Comparison of ENCODE assay signal across 10 mouse cellular contexts in genomic region chr9:109122553-109123085, GRCm38 (mm10). TPM values are rescaled to one million over a fixed set of nuclear protein-coding genes. Genes with fewer than 3 reads are reported as not detected.
DNase-seq lines count a peak whose midpoint lies in the region; ATAC-seq and TF ChIP-seq lines count a peak whose summit lies in the region.
"Had no signal": no experiment of that assay in that cellular context is flagged by ENCODE, and none has a peak within 500 bp of the region (broad histone marks: within the 10 kb centered on the region; RNA-seq: fewer than 3 reads in every experiment).

No protein-coding gene starts in this region.

- H3K27me3 ChIP-seq in forebrain, embryonic 11.5 days (ENCODE audit: control insufficient read depth, insufficient read depth, low read length), result no peaks in the 10 kb centered on the region
- H3K27me3 ChIP-seq in forebrain, embryonic 13.5 days, result no peaks in the 10 kb centered on the region
- H3K27me3 ChIP-seq in liver, embryonic 14.5 days (ENCODE audit: control insufficient read depth, insufficient read depth, low read length), result no peaks in the 10 kb centered on the region
- H3K27me3 ChIP-seq in liver, embryonic 11.5 days (replicated peaks; ENCODE audit: control insufficient read depth, insufficient read depth, low read length), result no peaks in the 10 kb centered on the region
- H3K27me3 ChIP-seq: heart, embryonic 13.5 days had no signal

- H3K27ac ChIP-seq in forebrain, embryonic 11.5 days (ENCODE audit: low read depth, low read length), result no peak overlapping the region
- H3K27ac ChIP-seq in forebrain, embryonic 13.5 days, result no peak overlapping the region
- no peak overlapping the region for H3K27ac ChIP-seq in liver, embryonic 14.5 days
- H3K27ac ChIP-seq in liver, embryonic 11.5 days (ENCODE audit: low read depth, low read length), result no peak overlapping the region
- H3K27ac ChIP-seq: heart, embryonic 13.5 days had no signal

- H3K9ac ChIP-seq in forebrain, embryonic 11.5 days (ENCODE audit: low read length), result no peak overlapping the region
- no peak overlapping the region for H3K9ac ChIP-seq in forebrain, embryonic 13.5 days
- no peak overlapping the region for H3K9ac ChIP-seq in liver, embryonic 14.5 days (replicated peaks)
- H3K9ac ChIP-seq in liver, embryonic 11.5 days (ENCODE audit: low read depth, low read length), result no peak overlapping the region
- H3K9ac ChIP-seq: heart, embryonic 13.5 days had no signal

- peak; percentile 52 for DNase-seq in forebrain, embryonic 11.5 days (ENCODE audit: low spot score)
- no peak for DNase-seq in liver, embryonic 14.5 days (ENCODE audit: low read depth in 3 of 3, low spot score in 3 of 3)
- DNase-seq in liver, embryonic 11.5 days (ENCODE audit: low spot score), result no peak
- DNase-seq in c-Kit-positive CD71-positive TER-119-positive erythroid progenitor cells, embryonic 14.5 days (ENCODE audit: low spot score), result peak; percentile 13
- DNase-seq in kidney, postnatal 4 days, result peak; percentile 36 to 65
- DNase-seq in retina, postnatal 1 day, result peak; percentile 66
- no peak for DNase-seq in gastrocnemius, postnatal 25 days

- no peak; the same call in 1 of the 2 replicates for ATAC-seq in forebrain, embryonic 11.5 days (replicated peaks; ENCODE audit: low FRiP score)
- no peak for ATAC-seq in forebrain, embryonic 13.5 days
- no peak for ATAC-seq in liver, embryonic 14.5 days (ENCODE audit: insufficient read depth)
- ATAC-seq in liver, embryonic 11.5 days (replicated peaks; ENCODE audit: low FRiP score), result no peak

- H3K9me3 ChIP-seq in forebrain, embryonic 11.5 days (ENCODE audit: control insufficient read depth, low read length), result no peaks in the 10 kb centered on the region
- H3K9me3 ChIP-seq in forebrain, embryonic 13.5 days (replicated peaks), result no peaks in the 10 kb centered on the region
- H3K9me3 ChIP-seq in liver, embryonic 14.5 days (ENCODE audit: control insufficient read depth, low read length), result no peaks in the 10 kb centered on the region
- H3K9me3 ChIP-seq in liver, embryonic 11.5 days (ENCODE audit: control insufficient read depth, low read length), result no peaks in the 10 kb centered on the region
- H3K9me3 ChIP-seq: heart, embryonic 13.5 days had no signal

- 48% methylated on average over 2 of the region's 2 CpGs for WGBS in forebrain, embryonic 11.5 days
- 42% methylated on average over 2 of the region's 2 CpGs for WGBS in forebrain, embryonic 13.5 days
- WGBS in liver, embryonic 14.5 days (ENCODE audit: insufficient replicate concordance), result 43% methylated on average over 2 of the region's 2 CpGs
- 43% methylated on average over 2 of the region's 2 CpGs for WGBS in liver, embryonic 11.5 days

- TF ChIP-seq EP300 in liver, embryonic 14.5 days (IDR thresholded peaks at IDR 0.05; ENCODE audit: low read depth), result no peak

- TF ChIP-seq CTCF in liver, embryonic 14.5 days (IDR thresholded peaks at IDR 0.05; ENCODE audit: low read depth), result peak; percentile 55; the same call in 1 of the 2 replicates

- peaks cover 10% of the 10 kb centered on the region; the same call in 1 of the 2 replicates for H3K36me3 ChIP-seq in forebrain, embryonic 11.5 days (ENCODE audit: control insufficient read depth, insufficient read depth, low read length)
- H3K36me3 ChIP-seq in forebrain, embryonic 13.5 days (ENCODE audit: poor library complexity, severe bottlenecking), result peaks cover 33% of the 10 kb centered on the region
- no peaks in the 10 kb centered on the region for H3K36me3 ChIP-seq in liver, embryonic 14.5 days (replicated peaks; ENCODE audit: control insufficient read depth, insufficient read depth, low read depth)
- no peaks in the 10 kb centered on the region for H3K36me3 ChIP-seq in liver, embryonic 11.5 days (ENCODE audit: control insufficient read depth, insufficient read depth, low read length)

- H3K4me2 ChIP-seq in forebrain, embryonic 11.5 days (ENCODE audit: low read depth, low read length, severe bottlenecking), result no peak overlapping the region
- H3K4me2 ChIP-seq in forebrain, embryonic 13.5 days, result no peak overlapping the region
- no peak overlapping the region for H3K4me2 ChIP-seq in liver, embryonic 14.5 days (ENCODE audit: low read depth)
- H3K4me2 ChIP-seq in liver, embryonic 11.5 days, result no peak overlapping the region
- H3K4me2 ChIP-seq: heart, embryonic 13.5 days had no signal

- no peaks in the 10 kb centered on the region for H3K4me1 ChIP-seq in forebrain, embryonic 11.5 days (replicated peaks; ENCODE audit: control insufficient read depth, insufficient read depth, low read length)
- peaks cover 7% of the 10 kb centered on the region; the same call in 1 of the 2 replicates for H3K4me1 ChIP-seq in forebrain, embryonic 13.5 days
- H3K4me1 ChIP-seq in liver, embryonic 14.5 days (replicated peaks; ENCODE audit: control insufficient read depth in 2 of 2, insufficient read depth in 2 of 2, low read length in 1 of 2), result no peaks in the 10 kb centered on the region; a peak in 1 of 4 replicates
- no peaks in the 10 kb centered on the region for H3K4me1 ChIP-seq in liver, embryonic 11.5 days (replicated peaks; ENCODE audit: control insufficient read depth, insufficient read depth, low read length)

- H3K4me3 ChIP-seq in forebrain, embryonic 11.5 days (ENCODE audit: low read depth, low read length), result no peak overlapping the region
- no peak overlapping the region for H3K4me3 ChIP-seq in forebrain, embryonic 13.5 days
- no peak overlapping the region for H3K4me3 ChIP-seq in liver, embryonic 14.5 days (ENCODE audit: insufficient read depth in 1 of 2, low read depth in 2 of 2, low read length in 2 of 2)
- H3K4me3 ChIP-seq in liver, embryonic 11.5 days (ENCODE audit: low read depth, low read length), result no peak overlapping the region
- H3K4me3 ChIP-seq: heart, embryonic 13.5 days had no signal

RNA-seq across cellular contexts. Expression of gene Plxnb1, which starts 27.4 kb away (rescaled TPM):
- 27.3 and 28.3 TPM in 2 replicates for polyA plus RNA-seq in forebrain, embryonic 11.5 days (2014; fragmentation: Nextera tagmentation; extraction: Ambion mirVana)
- 22.4 and 27.7 TPM in 2 replicates for polyA plus RNA-seq in forebrain, embryonic 13.5 days (2015; fragmentation: Nextera tagmentation; extraction: Ambion mirVana)
- 4.3 and 4.7 TPM in 2 replicates for polyA plus RNA-seq in liver, embryonic 14.5 days (2012; rRNA removed)
- 2.8 and 2.9 TPM in 2 replicates for polyA plus RNA-seq in liver, embryonic 14.5 days (2014; fragmentation: Nextera tagmentation; extraction: Ambion mirVana)
- polyA plus RNA-seq in liver, embryonic 11.5 days (2014; fragmentation: Nextera tagmentation; extraction: Ambion mirVana), result 5.8 and 7.4 TPM in 2 replicates
- total RNA-seq in gastrocnemius, postnatal 25 days (2021), result 1 to 10 TPM; 1.0 to 1.7 TPM

RNA-seq across cellular contexts. Expression of gene Fbxw21, which starts 39.2 kb away (rescaled TPM):
- not detected in 2 replicates for polyA plus RNA-seq in forebrain, embryonic 11.5 days (2014; fragmentation: Nextera tagmentation; extraction: Ambion mirVana)
- not detected in 2 replicates for polyA plus RNA-seq in forebrain, embryonic 13.5 days (2015; fragmentation: Nextera tagmentation; extraction: Ambion mirVana)
- not detected in 2 replicates for polyA plus RNA-seq in liver, embryonic 14.5 days (2012; rRNA removed)
- not detected in 2 replicates for polyA plus RNA-seq in liver, embryonic 14.5 days (2014; fragmentation: Nextera tagmentation; extraction: Ambion mirVana)
- polyA plus RNA-seq in liver, embryonic 11.5 days (2014; fragmentation: Nextera tagmentation; extraction: Ambion mirVana), result 0.08 TPM in 1 of 2 replicates, not detected in the other
- total RNA-seq in gastrocnemius, postnatal 25 days (2021), result not detected
- polyA plus RNA-seq: heart, embryonic 13.5 days; lung, embryonic 16.5 days had no signal

RNA-seq across cellular contexts. Expression of gene Tma7, which starts 40.2 kb away (rescaled TPM):
- polyA plus RNA-seq in forebrain, embryonic 11.5 days (2014; fragmentation: Nextera tagmentation; extraction: Ambion mirVana), result 671 and 746 TPM in 2 replicates
- 693 and 750 TPM in 2 replicates for polyA plus RNA-seq in forebrain, embryonic 13.5 days (2015; fragmentation: Nextera tagmentation; extraction: Ambion mirVana)
- 37.4 and 92.4 TPM in 2 replicates for polyA plus RNA-seq in liver, embryonic 14.5 days (2012; rRNA removed)
- 470 and 504 TPM in 2 replicates for polyA plus RNA-seq in liver, embryonic 14.5 days (2014; fragmentation: Nextera tagmentation; extraction: Ambion mirVana)
- 716 and 742 TPM in 2 replicates for polyA plus RNA-seq in liver, embryonic 11.5 days (2014; fragmentation: Nextera tagmentation; extraction: Ambion mirVana)
- 100 to 1,000 TPM; 238 to 253 TPM for total RNA-seq in gastrocnemius, postnatal 25 days (2021)

RNA-seq across cellular contexts. Expression of gene Ccdc51, which starts 40.3 kb away (rescaled TPM):
- polyA plus RNA-seq in forebrain, embryonic 11.5 days (2014; fragmentation: Nextera tagmentation; extraction: Ambion mirVana), result 13.2 and 17.4 TPM in 2 replicates
- polyA plus RNA-seq in forebrain, embryonic 13.5 days (2015; fragmentation: Nextera tagmentation; extraction: Ambion mirVana), result 17.9 and 18.9 TPM in 2 replicates
- polyA plus RNA-seq in liver, embryonic 14.5 days (2012; rRNA removed), result 5.4 and 7.1 TPM in 2 replicates
- polyA plus RNA-seq in liver, embryonic 14.5 days (2014; fragmentation: Nextera tagmentation; extraction: Ambion mirVana), result 12.1 and 14.9 TPM in 2 replicates
- polyA plus RNA-seq in liver, embryonic 11.5 days (2014; fragmentation: Nextera tagmentation; extraction: Ambion mirVana), result 21.9 TPM in 2 replicates
- 1 to 10 TPM; 6.9 to 7.5 TPM for total RNA-seq in gastrocnemius, postnatal 25 days (2021)

RNA-seq across cellular contexts. Expression of gene Atrip, which starts 48.7 kb away (rescaled TPM):
- polyA plus RNA-seq in forebrain, embryonic 11.5 days (2014; fragmentation: Nextera tagmentation; extraction: Ambion mirVana), result 28.1 and 32.1 TPM in 2 replicates
- polyA plus RNA-seq in forebrain, embryonic 13.5 days (2015; fragmentation: Nextera tagmentation; extraction: Ambion mirVana), result 31.4 and 31.5 TPM in 2 replicates
- polyA plus RNA-seq in liver, embryonic 14.5 days (2012; rRNA removed), result 5.3 and 6.5 TPM in 2 replicates
- 9.0 TPM in 2 replicates for polyA plus RNA-seq in liver, embryonic 14.5 days (2014; fragmentation: Nextera tagmentation; extraction: Ambion mirVana)
- polyA plus RNA-seq in liver, embryonic 11.5 days (2014; fragmentation: Nextera tagmentation; extraction: Ambion mirVana), result 24.3 and 28.9 TPM in 2 replicates
- total RNA-seq in gastrocnemius, postnatal 25 days (2021), result 1 to 10 TPM; 7.9 to 8.4 TPM

Comparison
In these comparisons a context has a peak if more than half of its experiments do, and no peak if none do; other contexts are left out.
1. DNase-seq: peak in forebrain, embryonic 11.5 days (single experiment), c-Kit-positive CD71-positive TER-119-positive erythroid progenitor cells, embryonic 14.5 days (single experiment), kidney, postnatal 4 days (2 of 2) and retina, postnatal 1 day (single experiment); none in liver, embryonic 14.5 days (0 of 3), liver, embryonic 11.5 days (single experiment) and gastrocnemius, postnatal 25 days (single experiment).